Mouse (Mus musculus) ES-Bruce4 (cell line): ENCODE measurements around the gene Vmn1r18. TPM values are rescaled to one million over a fixed set of nuclear protein-coding genes. Genes with fewer than 3 reads are reported as not detected.

Experiments used
- H3K27ac ChIP-seq: 2 replicates; pipeline ENCODE4 v1.5.1; 2012; ENCODE audit warnings: low read length, inconsistent platforms; ENCODE audit not compliant: insufficient read depth
- H3K27me3 ChIP-seq: 2 replicates; pipeline ENCODE4 v1.6.1; 2012; ENCODE audit warnings: mild to moderate bottlenecking, low read length, inconsistent platforms; ENCODE audit not compliant: control insufficient read depth, poor library complexity, insufficient read depth, severe bottlenecking
- H3K36me3 ChIP-seq: 2 replicates; pipeline ENCODE4 v1.6.1; 2012; ENCODE audit warnings: inconsistent platforms, mild to moderate bottlenecking, low read length, moderate library complexity; ENCODE audit not compliant: control insufficient read depth, poor library complexity, insufficient read depth, severe bottlenecking
- H3K4me1 ChIP-seq: one replicate; pipeline ENCODE4 v1.8.1; 2011; ENCODE audit warnings: low read length; ENCODE audit not compliant: control insufficient read depth, insufficient read depth
- H3K4me3 ChIP-seq: 2 replicates; pipeline ENCODE4 v1.5.1; 2011; ENCODE audit warnings: low read depth, mild to moderate bottlenecking, low read length
- H3K9ac ChIP-seq: 2 replicates; pipeline ENCODE4 v1.6.1; 2012; ENCODE audit warnings: low read depth, mild to moderate bottlenecking, inconsistent platforms; ENCODE audit not compliant: poor library complexity, severe bottlenecking
- H3K9me3 ChIP-seq: replicated peaks from 2 replicates; pipeline ENCODE4 v1.6.1; 2012; ENCODE audit warnings: mild to moderate bottlenecking, low read length, inconsistent platforms; ENCODE audit not compliant: control insufficient read depth, poor library complexity, insufficient read depth, severe bottlenecking
- CTCF ChIP-seq: IDR thresholded peaks from one replicate; pipeline ENCODE4 v1.8.1; 2011; ENCODE audit warnings: low read depth, low read length
- EP300 ChIP-seq: IDR thresholded peaks from 2 replicates; pipeline ENCODE4 v1.6.1; 2011; ENCODE audit warnings: low read depth, low read length; ENCODE audit not compliant: insufficient read depth
- POLR2A ChIP-seq: IDR thresholded peaks from one replicate; pipeline ENCODE4 v1.8.1; 2011; ENCODE audit warnings: low read length; ENCODE audit not compliant: insufficient read depth
- polyA plus RNA-seq: library from polyadenylated mRNA; stranded (reverse); fragments of >200 nt; gene quantifications from 2 replicates; pipeline ENCODE4 v1.2.4, GENCODE M21; 2011; ENCODE audit warnings: low read depth; ENCODE audit not compliant: missing spikeins, insufficient read depth, insufficient read length

Gene Vmn1r18
- polyA plus RNA-seq, 1 experiment = 0.09 TPM

- H3K27me3 ChIP-seq = no peaks in the 10 kb centered on the region
- H3K27ac ChIP-seq = no peak overlapping the region
- H3K36me3 ChIP-seq = no peaks in the 10 kb centered on the region
- no peak overlapping the region for H3K9ac ChIP-seq
- H3K9me3 ChIP-seq = no peaks in the 10 kb centered on the region
- TF ChIP-seq EP300 (no peak), CTCF (no peak)
- no peak overlapping the region for H3K4me3 ChIP-seq
- H3K4me1 ChIP-seq = no peaks in the 10 kb centered on the region
Observed at GRCm38 (mm10) chr6:57356864-57357263, 38.7 kb downstream of the Vmn1r18 start.

- Histone ChIP-seq H3K4me1 (no peaks in the 10 kb centered on the region), H3K27ac (no peak within 1 kb of the TSS), H3K9me3 (peaks cover 7% of the 10 kb centered on the region; the same call in 1 of the 2 replicates), H3K27me3 (no peaks in the 10 kb centered on the region), H3K36me3 (no peaks in the 10 kb centered on the region), H3K4me3 (no peak within 1 kb of the TSS), H3K9ac (no peak within 1 kb of the TSS)
- no peak for TF ChIP-seq POLR2A
- TF ChIP-seq EP300 = no peak
- TF ChIP-seq CTCF = no peak
Observed at GRCm38 (mm10) chr6:57329394-57329793, 66.2 kb downstream of the Vmn1r18 start, which contains the start of gene Vmn1r16. TSS of gene Vmn1r16 (minus strand) at chr6:57329494.

Other genes starting within 250 kb of the Vmn1r18 start
- gene Vmn1r12, start 238.9 kb downstream of the Vmn1r18 start, polyA plus RNA-seq = not detected in 2 replicates
- gene Vmn1r13, start 192.5 kb downstream of the Vmn1r18 start, polyA plus RNA-seq = 1.7 and 1.8 TPM in 2 replicates
- not detected in 2 replicates for gene Vmn1r14, start 164.1 kb downstream of the Vmn1r18 start, polyA plus RNA-seq
- 0.33 TPM in 1 of 2 replicates, not detected in the other for gene Vmn1r15, start 137.8 kb downstream of the Vmn1r18 start, polyA plus RNA-seq
- not detected in 2 replicates for gene Vmn1r16, start 66.3 kb downstream of the Vmn1r18 start, polyA plus RNA-seq
- gene Vmn1r17, start 32.1 kb downstream of the Vmn1r18 start, polyA plus RNA-seq = not detected in 2 replicates
- gene Vmn1r19, start 8.0 kb upstream of the Vmn1r18 start, polyA plus RNA-seq = not detected in 2 replicates
- gene Vmn1r20, start 33.1 kb upstream of the Vmn1r18 start, polyA plus RNA-seq = not detected in 2 replicates
- 15.9 and 19.7 TPM in 2 replicates for gene Ppm1k, start 139.7 kb upstream of the Vmn1r18 start, polyA plus RNA-seq
- 4.8 and 6.2 TPM in 2 replicates for gene Herc6, start 185.2 kb upstream of the Vmn1r18 start, polyA plus RNA-seq